Mouse (Mus musculus) embryonic facial prominence, embryonic 13.5 days (tissue): ENCODE data around the gene Nanos1. TPM values are rescaled to one million over a fixed set of nuclear protein-coding genes. Genes with fewer than 3 reads are reported as not detected.

Experiments used
- ATAC-seq: fragments of 200-750 bp; cut with Nextera tagmentation; 2 replicates; pipeline ENCODE4 v1.8.0; 2017; ENCODE audit warnings: low read depth; ENCODE audit not compliant: insufficient number of reproducible peaks, insufficient read depth, low FRiP score, low TSS enrichment
- H3K27ac ChIP-seq: fragments of 300-500 bp; sonication (generic); 2 replicates; pipeline ENCODE4 v1.5.1; 2015; ENCODE audit warnings: moderate library complexity, mild to moderate bottlenecking, inconsistent platforms
- H3K27me3 ChIP-seq: fragments of 300-500 bp; sonication (generic); 2 replicates; pipeline ENCODE4 v1.6.1; 2015; ENCODE audit warnings: mild to moderate bottlenecking, inconsistent platforms
- H3K36me3 ChIP-seq: fragments of 300-500 bp; sonication (generic); 2 replicates; pipeline ENCODE4 v1.6.1; 2015; ENCODE audit warnings: mild to moderate bottlenecking, inconsistent platforms
- H3K4me1 ChIP-seq: fragments of 300-500 bp; sonication (generic); 2 replicates; pipeline ENCODE4 v1.6.1; 2015; ENCODE audit warnings: inconsistent platforms
- H3K4me2 ChIP-seq: fragments of 300-500 bp; sonication (generic); 2 replicates; pipeline ENCODE4 v1.6.1; 2015; ENCODE audit warnings: moderate library complexity, mild to moderate bottlenecking, inconsistent platforms
- H3K4me3 ChIP-seq: fragments of 300-500 bp; sonication (generic); 2 replicates; pipeline ENCODE4 v1.5.1; 2015; ENCODE audit warnings: mild to moderate bottlenecking, inconsistent platforms
- H3K9ac ChIP-seq: fragments of 300-500 bp; sonication (generic); 2 replicates; pipeline ENCODE4 v1.6.1; 2015; ENCODE audit warnings: mild to moderate bottlenecking, inconsistent platforms
- H3K9me3 ChIP-seq: fragments of 300-500 bp; sonication (generic); 2 replicates; pipeline ENCODE4 v1.6.1; 2016; ENCODE audit warnings: inconsistent platforms
- WGBS: fragments of 180-500 bp; shearing (Covaris S2); methylation state at CpG from one replicate; pipeline ENCODE4 v1.1.7; 2015; ENCODE audit warnings: mixed read lengths; 5-methylcytosine and 5-hydroxymethylcytosine counted together
- microRNA-seq: library from miRNA; unstranded; fragments of <30 nt; microRNA quantifications from one replicate; pipeline ENCODE4, GENCODE M21; 2016
- polyA plus RNA-seq: library from polyadenylated mRNA; unstranded; fragments of >200 nt; fragmentation: Nextera tagmentation; extraction: Ambion mirVana; gene quantifications from 2 replicates; pipeline ENCODE4 v1.2.1, GENCODE M21; 2015

Nanos1 gene
- polyA plus RNA-seq, 1 experiment from 2014 or later, result 1.8 TPM

- Histone ChIP-seq H3K4me2 (peak within 1 kb of the TSS; percentile 58), H3K4me1 (peaks cover 17% of the 10 kb centered on the region), H3K9me3 (no peaks in the 10 kb centered on the region), H3K36me3 (no peaks in the 10 kb centered on the region), H3K4me3 (peak within 1 kb of the TSS; percentile 100), H3K27me3 (no peaks in the 10 kb centered on the region), H3K27ac (peak within 1 kb of the TSS; percentile 98), H3K9ac (peak within 1 kb of the TSS; percentile 100)
- WGBS, result under 1% methylated on average over 57 of the region's 57 CpGs
- ATAC-seq, result peak; percentile 92
These were observed 34.9 kb downstream of the Nanos1 start, which contains the start of gene Eif3a for GRCm38 (mm10) chr19:60790551-60791161. Gene Eif3a (minus strand): TSS chr19:60790658.

- H3K27me3 ChIP-seq, result no peaks in the 10 kb centered on the region
- H3K4me2 ChIP-seq, result peak overlapping the region; percentile 58
- no peaks in the 10 kb centered on the region for H3K36me3 ChIP-seq
- ATAC-seq, result no peak
- H3K27ac ChIP-seq, result peak overlapping the region; percentile 98
- H3K9me3 ChIP-seq, result no peaks in the 10 kb centered on the region
- WGBS, result 18% methylated on average over 9 of the region's 9 CpGs
- peaks cover 13% of the 10 kb centered on the region for H3K4me1 ChIP-seq
- peak overlapping the region; percentile 100 for H3K9ac ChIP-seq
- H3K4me3 ChIP-seq, result peak overlapping the region; percentile 100
These were observed 35.4 kb downstream of the Nanos1 start for GRCm38 (mm10) chr19:60791164-60791563.

- no peaks in the 10 kb centered on the region for H3K36me3 ChIP-seq
- no peak overlapping the region for H3K27ac ChIP-seq
- WGBS, result 88% methylated on average over 2 of the region's 2 CpGs
- peaks cover 5% of the 10 kb centered on the region for H3K4me1 ChIP-seq
- ATAC-seq, result no peak
- no peak overlapping the region for H3K4me2 ChIP-seq
- H3K4me3 ChIP-seq, result no peak overlapping the region
- H3K27me3 ChIP-seq, result no peaks in the 10 kb centered on the region
- H3K9me3 ChIP-seq, result no peaks in the 10 kb centered on the region
- no peak overlapping the region for H3K9ac ChIP-seq
These were observed 37.5 kb downstream of the Nanos1 start for GRCm38 (mm10) chr19:60793170-60793707.

GRCm38 (mm10) chr19:60795244-60795643, 39.5 kb downstream of the Nanos1 start:
- H3K27ac ChIP-seq, result no peak overlapping the region
- no peaks in the 10 kb centered on the region for H3K9me3 ChIP-seq
- H3K4me2 ChIP-seq, result no peak overlapping the region
- H3K4me3 ChIP-seq, result no peak overlapping the region
- ATAC-seq, result no peak
- 73% methylated on average over 2 of the region's 2 CpGs for WGBS
- no peaks in the 10 kb centered on the region for H3K27me3 ChIP-seq
- no peak overlapping the region for H3K9ac ChIP-seq
- no peaks in the 10 kb centered on the region for H3K4me1 ChIP-seq
- no peaks in the 10 kb centered on the region for H3K36me3 ChIP-seq

GRCm38 (mm10) chr19:60797415-60797814, 41.6 kb downstream of the Nanos1 start:
- H3K27ac ChIP-seq, result no peak overlapping the region
- no peak overlapping the region for H3K4me2 ChIP-seq
- H3K4me3 ChIP-seq, result no peak overlapping the region
- no peak for ATAC-seq
- H3K36me3 ChIP-seq, result no peaks in the 10 kb centered on the region
- H3K4me1 ChIP-seq, result no peaks in the 10 kb centered on the region
- H3K9me3 ChIP-seq, result no peaks in the 10 kb centered on the region
- WGBS, result 94% methylated on average over 2 of the region's 2 CpGs
- no peak overlapping the region for H3K9ac ChIP-seq
- no peaks in the 10 kb centered on the region for H3K27me3 ChIP-seq

- H3K4me2 ChIP-seq, result no peak overlapping the region
- ATAC-seq, result no peak
- no peak overlapping the region for H3K27ac ChIP-seq
- H3K36me3 ChIP-seq, result no peaks in the 10 kb centered on the region
- no peak overlapping the region for H3K4me3 ChIP-seq
- H3K9ac ChIP-seq, result no peak overlapping the region
- WGBS, result 75% methylated on average over 7 of the region's 7 CpGs
- no peaks in the 10 kb centered on the region for H3K9me3 ChIP-seq
- H3K4me1 ChIP-seq, result no peaks in the 10 kb centered on the region
- H3K27me3 ChIP-seq, result no peaks in the 10 kb centered on the region
These were observed 44.2 kb downstream of the Nanos1 start for GRCm38 (mm10) chr19:60799867-60800569.

- H3K9ac ChIP-seq, result no peak overlapping the region
- H3K9me3 ChIP-seq, result no peaks in the 10 kb centered on the region
- no peaks in the 10 kb centered on the region for H3K27me3 ChIP-seq
- no peak overlapping the region for H3K4me2 ChIP-seq
- no peak overlapping the region for H3K4me3 ChIP-seq
- no peak for ATAC-seq
- H3K4me1 ChIP-seq, result no peaks in the 10 kb centered on the region
- H3K27ac ChIP-seq, result no peak overlapping the region
- no peaks in the 10 kb centered on the region for H3K36me3 ChIP-seq
- 67% methylated on average over 2 of the region's 2 CpGs for WGBS
These were observed 49.1 kb downstream of the Nanos1 start for GRCm38 (mm10) chr19:60804903-60805302.

Small RNAs within 50 kb of the gene (microRNA-seq; reads per million reads assigned to microRNA genes)
- not detected for gene mmu-mir-3084-1

Other genes with a start within 250 kb of the Nanos1 start
- gene Cacul1, start 175.0 kb upstream of the Nanos1 start, polyA plus RNA-seq, result 19.7 and 20.0 TPM in 2 replicates
- gene Eif3a, start 34.7 kb downstream of the Nanos1 start, polyA plus RNA-seq, result 145 and 152 TPM in 2 replicates
- 35.0 and 36.7 TPM in 2 replicates for gene Fam45a, start 55.6 kb downstream of the Nanos1 start, polyA plus RNA-seq
- gene Sfxn4, start 105.5 kb downstream of the Nanos1 start, polyA plus RNA-seq, result 11.6 and 11.9 TPM in 2 replicates
- 104 and 105 TPM in 2 replicates for gene Prdx3, start 118.6 kb downstream of the Nanos1 start, polyA plus RNA-seq
- 2.9 and 3.6 TPM in 2 replicates for gene Grk5, start 133.8 kb downstream of the Nanos1 start, polyA plus RNA-seq